Mouse (Mus musculus) stomach, embryonic 14.5 days (tissue): ENCODE data around the gene Zfp593. TPM values are rescaled to one million over a fixed set of nuclear protein-coding genes. Genes with fewer than 3 reads are reported as not detected.
"Not testable (repeated sequence)": the region's sequence is repeated elsewhere in the genome, so short reads cannot be mapped to it uniquely, and the experiment has no call there.

Source experiments
- ATAC-seq: fragments of 200-750 bp; cut with Nextera tagmentation; 2 replicates; pipeline ENCODE4 v1.8.0; 2017; ENCODE audit warnings: low read depth, moderate TSS enrichment; ENCODE audit not compliant: insufficient number of reproducible peaks, insufficient read depth, low FRiP score
- H3K27ac ChIP-seq: fragments of 300-500 bp; sonication (generic); 2 replicates; pipeline ENCODE4 v1.5.1; 2014; ENCODE audit warnings: mild to moderate bottlenecking, low read length, moderate library complexity, mixed read lengths
- H3K27me3 ChIP-seq: fragments of 300-500 bp; sonication (generic); 2 replicates; pipeline ENCODE4 v1.6.1; 2014; ENCODE audit warnings: low read length, control low read depth, mixed read lengths; ENCODE audit not compliant: control insufficient read depth, insufficient read depth
- H3K36me3 ChIP-seq: fragments of 300-500 bp; sonication (generic); 2 replicates; pipeline ENCODE4 v1.6.1; 2014; ENCODE audit warnings: mild to moderate bottlenecking, control low read depth, low read length, moderate library complexity, mixed read lengths; ENCODE audit not compliant: control insufficient read depth, insufficient read depth
- H3K4me1 ChIP-seq: fragments of 300-500 bp; sonication (generic); 2 replicates; pipeline ENCODE4 v1.6.1; 2014; ENCODE audit warnings: low read length, control low read depth, mixed read lengths; ENCODE audit not compliant: control insufficient read depth, insufficient read depth
- H3K4me2 ChIP-seq: fragments of 300-500 bp; sonication (generic); replicated peaks from 2 replicates; pipeline ENCODE4 v1.6.1; 2014; ENCODE audit warnings: low read depth, low read length, control low read depth
- H3K4me3 ChIP-seq: fragments of 300-500 bp; sonication (generic); 2 replicates; pipeline ENCODE4 v1.5.1; 2014; ENCODE audit warnings: low read depth, low read length, control low read depth
- H3K9ac ChIP-seq: fragments of 300-500 bp; sonication (generic); replicated peaks from 2 replicates; pipeline ENCODE4 v1.6.1; 2014; ENCODE audit warnings: low read depth, mild to moderate bottlenecking, control low read depth, low read length, moderate library complexity, mixed read lengths
- H3K9me3 ChIP-seq: fragments of 300-500 bp; sonication (generic); 2 replicates; pipeline ENCODE4 v1.6.1; 2016; ENCODE audit warnings: low read depth, low read length, control low read depth; ENCODE audit not compliant: control insufficient read depth
- WGBS: fragments of 180-500 bp; shearing (Covaris S2); extraction: QIAGEN DNeasy Blood & Tissue Kit; methylation state at CpG from one replicate; pipeline ENCODE4 v1.1.7; 2014; 5-methylcytosine and 5-hydroxymethylcytosine counted together
- polyA plus RNA-seq: library from polyadenylated mRNA; unstranded; fragments of >200 nt; fragmentation: Nextera tagmentation; extraction: Ambion mirVana; gene quantifications from 2 replicates; pipeline ENCODE4 v1.2.1, GENCODE M21; 2014

Gene Zfp593
- polyA plus RNA-seq, 1 experiment from 2014 or later = 16.5 TPM

GRCm38 (mm10) chr4:134286226-134287167, 41.1 kb upstream of the Zfp593 start:
- Histone ChIP-seq H3K9me3 (no peaks in the 10 kb centered on the region), H3K9ac (peak overlapping the region; percentile 98), H3K4me3 (peak overlapping the region; percentile 100), H3K4me1 (peaks cover 17% of the 10 kb centered on the region), H3K27me3 (no peaks in the 10 kb centered on the region), H3K27ac (peak overlapping the region; percentile 44), H3K4me2 (peak overlapping the region; percentile 81), H3K36me3 (peaks cover 13% of the 10 kb centered on the region; the same call in 1 of the 2 replicates)
- 1% methylated on average over 55 of the region's 59 CpGs for WGBS
- peak; percentile 17; the same call in 1 of the 2 replicates for ATAC-seq

GRCm38 (mm10) chr4:134284942-134285341, 39.5 kb upstream of the Zfp593 start:
- WGBS = 73% methylated on average over 2 of the region's 2 CpGs
- H3K9ac ChIP-seq = no peak overlapping the region
- ATAC-seq = no peak

GRCm38 (mm10) chr4:134273417-134274345, 28.3 kb upstream of the Zfp593 start:
- 5% methylated on average over 14 of the region's 14 CpGs for WGBS
- Histone ChIP-seq H3K9me3 (no peaks in the 10 kb centered on the region), H3K4me1 (no peaks in the 10 kb centered on the region), H3K27ac (peak overlapping the region; percentile 21; the same call in 1 of the 2 replicates), H3K4me3 (peak overlapping the region; percentile 12; the same call in 1 of the 2 replicates), H3K9ac (no peak overlapping the region), H3K36me3 (peaks cover 22% of the 10 kb centered on the region), H3K4me2 (peak overlapping the region; percentile 35), H3K27me3 (no peaks in the 10 kb centered on the region)
- peak; percentile 61; the same call in 1 of the 2 replicates for ATAC-seq

More at GRCm38 (mm10) chr4:134284942-134285341, 39.5 kb upstream of the Zfp593 start:
- Histone ChIP-seq H3K27ac (no peak overlapping the region), H3K27me3 (no peaks in the 10 kb centered on the region), H3K4me1 (peaks cover 17% of the 10 kb centered on the region), H3K4me3 (no peak overlapping the region), H3K36me3 (peaks cover 13% of the 10 kb centered on the region; the same call in 1 of the 2 replicates), H3K4me2 (no peak overlapping the region), H3K9me3 (no peaks in the 10 kb centered on the region)

- H3K27me3 ChIP-seq = no peaks in the 10 kb centered on the region
- WGBS = 21% methylated on average over 12 of the region's 13 CpGs
- H3K27ac ChIP-seq = peak overlapping the region; percentile 21; the same call in 1 of the 2 replicates
- peaks cover 16% of the 10 kb centered on the region for H3K36me3 ChIP-seq
- H3K9me3 ChIP-seq = no peaks in the 10 kb centered on the region
- no peaks in the 10 kb centered on the region for H3K4me1 ChIP-seq
- H3K4me3 ChIP-seq = 0 out of 2 replicates have a peak overlapping the region, but pooled peaks have one; percentile 12
- no peak for ATAC-seq
- peak overlapping the region; percentile 35 for H3K4me2 ChIP-seq
- H3K9ac ChIP-seq = no peak overlapping the region
These were observed 27.5 kb upstream of the Zfp593 start for GRCm38 (mm10) chr4:134272731-134273416.

- Histone ChIP-seq H3K27me3 (no peaks in the 10 kb centered on the region), H3K4me1 (no peaks in the 10 kb centered on the region), H3K36me3 (peaks cover 7% of the 10 kb centered on the region), H3K27ac (no peak overlapping the region), H3K9me3 (no peaks in the 10 kb centered on the region), H3K4me3 (no peak overlapping the region), H3K4me2 (no peak overlapping the region), H3K9ac (no peak overlapping the region)
- WGBS = 83% methylated on average over 7 of the region's 7 CpGs
- ATAC-seq = no peak
These were observed 26.6 kb upstream of the Zfp593 start for GRCm38 (mm10) chr4:134271979-134272378.

- not testable (repeated sequence) for ATAC-seq, H3K36me3 ChIP-seq, H3K27ac ChIP-seq, H3K4me3 ChIP-seq, H3K9ac ChIP-seq, H3K9me3 ChIP-seq, H3K27me3 ChIP-seq, H3K4me1 ChIP-seq, H3K4me2 ChIP-seq
These were observed 24.2 kb upstream of the Zfp593 start for GRCm38 (mm10) chr4:134269622-134270021.

GRCm38 (mm10) chr4:134268102-134268655, 22.8 kb upstream of the Zfp593 start:
- Histone ChIP-seq H3K27me3 (no peaks in the 10 kb centered on the region), H3K4me1 (no peaks in the 10 kb centered on the region), H3K4me3 (no peak overlapping the region), H3K27ac (no peak overlapping the region), H3K9ac (no peak overlapping the region), H3K9me3 (peaks cover 3% of the 10 kb centered on the region; the same call in 1 of the 2 replicates), H3K36me3 (no peaks in the 10 kb centered on the region), H3K4me2 (no peak overlapping the region)
- WGBS = 84% methylated on average over 19 of the region's 19 CpGs
- no peak for ATAC-seq
